11 mouse cellular contexts compared by ENCODE assay signal in the genomic region with DNA sequence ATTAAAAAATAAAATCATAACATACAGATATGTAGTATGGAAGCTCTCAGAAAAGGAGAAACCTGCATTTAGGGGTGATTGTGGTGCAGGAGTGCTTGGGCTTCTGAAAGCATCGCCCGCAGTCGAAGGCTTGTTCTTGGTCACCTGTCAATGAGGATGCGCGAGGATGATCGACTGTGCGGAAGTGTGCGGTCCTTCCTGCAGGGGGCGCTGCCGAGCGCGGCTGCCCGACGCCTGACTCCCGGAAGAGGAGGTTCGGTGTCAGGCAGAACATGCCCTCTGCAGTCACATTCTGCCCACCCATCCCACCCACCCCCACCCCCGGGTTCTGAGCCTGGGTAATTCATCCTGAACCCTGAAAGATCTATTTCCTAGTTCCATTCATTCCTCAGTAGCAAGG.
DNase-seq lines count a peak whose midpoint lies in the region; ATAC-seq and TF ChIP-seq lines count a peak whose summit lies in the region.
"Had no signal": no experiment of that assay in that cellular context is flagged by ENCODE, and none has a peak within 500 bp of the region (broad histone marks: within the 10 kb centered on the region; RNA-seq: fewer than 3 reads in every experiment).

No protein-coding gene starts in this region.

- no peak for ATAC-seq in heart, postnatal 0 days (ENCODE audit: insufficient read depth, low read depth)
- ATAC-seq in limb, embryonic 11.5 days (ENCODE audit: insufficient number of reproducible peaks, low FRiP score, low TSS enrichment, low read depth): no peak
- ATAC-seq in intestine, embryonic 16.5 days: no peak

- WGBS in heart, postnatal 0 days: 21% methylated on average over 17 of the region's 17 CpGs
- 26% methylated on average over 17 of the region's 17 CpGs for whole genome bisulfite sequencing in limb, embryonic 11.5 days
- 27% methylated on average over 17 of the region's 17 CpGs for WGBS in intestine, embryonic 16.5 days

- H3K27ac ChIP-seq in heart, postnatal 0 days (ENCODE audit: low read depth): no peak overlapping the region
- H3K27ac ChIP-seq in limb, embryonic 11.5 days (replicated peaks; ENCODE audit: low read depth, low read length): no peak overlapping the region
- no peak overlapping the region for H3K27ac ChIP-seq in intestine, embryonic 16.5 days (ENCODE audit: low read length)
- H3K27ac ChIP-seq: stomach, embryonic 15.5 days had no signal

- TF ChIP-seq CTCF in heart, postnatal 0 days (IDR thresholded peaks at IDR 0.05; ENCODE audit: low read depth): peak; percentile 22; the same call in 1 of the 2 replicates

- 0 out of 2 replicates have a peak, but pooled peaks cover 4% of the 10 kb centered on the region for H3K27me3 ChIP-seq in heart, postnatal 0 days (ENCODE audit: control insufficient read depth, insufficient read depth, low read length)
- no peaks in the 10 kb centered on the region for H3K27me3 ChIP-seq in limb, embryonic 11.5 days (ENCODE audit: control insufficient read depth, insufficient read depth, low read length)
- no peaks in the 10 kb centered on the region for H3K27me3 ChIP-seq in intestine, embryonic 16.5 days (replicated peaks; ENCODE audit: control insufficient read depth, insufficient read depth, low read length)
- H3K27me3 ChIP-seq: stomach, embryonic 15.5 days had no signal

- no peak overlapping the region for H3K4me3 ChIP-seq in heart, postnatal 0 days (ENCODE audit: low read depth, low read length)
- H3K4me3 ChIP-seq in limb, embryonic 11.5 days (ENCODE audit: low read depth, low read length): no peak overlapping the region
- H3K4me3 ChIP-seq in intestine, embryonic 16.5 days (ENCODE audit: low read length): no peak overlapping the region
- H3K4me3 ChIP-seq: stomach, embryonic 15.5 days had no signal

- no peaks in the 10 kb centered on the region for H3K9me3 ChIP-seq in heart, postnatal 0 days (replicated peaks; ENCODE audit: control insufficient read depth, low read length)
- H3K9me3 ChIP-seq in limb, embryonic 11.5 days (ENCODE audit: control insufficient read depth, low read length): no peaks in the 10 kb centered on the region
- H3K9me3 ChIP-seq in intestine, embryonic 16.5 days (ENCODE audit: control insufficient read depth, low read length): no peaks in the 10 kb centered on the region
- H3K9me3 ChIP-seq: stomach, embryonic 15.5 days had no signal

- H3K9ac ChIP-seq in heart, postnatal 0 days (replicated peaks; ENCODE audit: low read depth, low read length): no peak overlapping the region
- no peak overlapping the region for H3K9ac ChIP-seq in limb, embryonic 11.5 days (ENCODE audit: low read length)
- H3K9ac ChIP-seq in intestine, embryonic 16.5 days (ENCODE audit: low read depth, low read length): no peak overlapping the region
- H3K9ac ChIP-seq: stomach, embryonic 15.5 days had no signal

- DNase-seq in heart, postnatal 0 days (ENCODE audit: low spot score): no peak
- DNase-seq in heart, adult 11 months: no peak
- peak; percentile 45 for DNase-seq in retina, embryonic 14.5 days (ENCODE audit: low spot score)
- DNase-seq in retina, postnatal 1 day: no peak
- peak; percentile 56 for DNase-seq in limb, embryonic 11.5 days (ENCODE audit: low spot score)
- DNase-seq in thymus, postnatal 4 days: peak; percentile 76
- DNase-seq in cerebellum, adult 11-12 months: no peak
- DNase-seq: gastrocnemius, postnatal 25 days; layer of hippocampus, postnatal 36 days had no signal

- H3K4me2 ChIP-seq in heart, postnatal 0 days (ENCODE audit: low read depth, low read length): no peak overlapping the region
- no peak overlapping the region for H3K4me2 ChIP-seq in limb, embryonic 11.5 days (ENCODE audit: low read depth, severe bottlenecking)
- no peak overlapping the region for H3K4me2 ChIP-seq in intestine, embryonic 16.5 days (ENCODE audit: low read depth, low read length)
- H3K4me2 ChIP-seq: stomach, embryonic 15.5 days had no signal

- no peaks in the 10 kb centered on the region for H3K36me3 ChIP-seq in heart, postnatal 0 days (replicated peaks; ENCODE audit: control insufficient read depth, insufficient read depth, low read length)
- H3K36me3 ChIP-seq in limb, embryonic 11.5 days (ENCODE audit: control insufficient read depth, insufficient read depth, low read length): no peaks in the 10 kb centered on the region
- H3K36me3 ChIP-seq in intestine, embryonic 16.5 days (ENCODE audit: control insufficient read depth, insufficient read depth, low read length): no peaks in the 10 kb centered on the region
- H3K36me3 ChIP-seq: stomach, embryonic 15.5 days had no signal

- no peak for TF ChIP-seq EP300 in heart, postnatal 0 days (IDR thresholded peaks at IDR 0.05; ENCODE audit: low read depth)

- H3K4me1 ChIP-seq in heart, postnatal 0 days (ENCODE audit: control insufficient read depth, insufficient read depth): no peaks in the 10 kb centered on the region
- no peaks in the 10 kb centered on the region for H3K4me1 ChIP-seq in limb, embryonic 11.5 days (ENCODE audit: control insufficient read depth, insufficient read depth, low read length)
- H3K4me1 ChIP-seq in intestine, embryonic 16.5 days (ENCODE audit: control insufficient read depth, insufficient read depth, low read length): no peaks in the 10 kb centered on the region
- H3K4me1 ChIP-seq: stomach, embryonic 15.5 days had no signal

Comparison
In these comparisons a context has a peak if more than half of its experiments do, and no peak if none do; other contexts are left out.
1. DNase-seq: peak in retina, embryonic 14.5 days (single experiment), limb, embryonic 11.5 days (single experiment) and thymus, postnatal 4 days (single experiment); none in heart, postnatal 0 days (single experiment), heart, adult 11 months (single experiment), retina, postnatal 1 day (single experiment) and cerebellum, adult 11-12 months (single experiment).